Mouse (Mus musculus) neural tube, embryonic 13.5 days (tissue): ENCODE measurements around the gene Sptssb. TPM values are rescaled to one million over a fixed set of nuclear protein-coding genes. Genes with fewer than 3 reads are reported as not detected.
A peak's percentile ranks its signal among the peaks of the same experiment; 100 is the strongest.

Experiments used
- ATAC-seq: fragments of 200-750 bp; cut with Nextera tagmentation; 2 replicates; pipeline ENCODE4 v1.8.0; 2017; ENCODE audit warnings: low read depth, mild to moderate bottlenecking, moderate TSS enrichment, moderate library complexity
- H3K27ac ChIP-seq: fragments of 300-500 bp; sonication (generic); replicated peaks from 2 replicates; pipeline ENCODE4 v1.5.1; 2015; ENCODE audit warnings: moderate library complexity, mild to moderate bottlenecking, inconsistent platforms
- H3K27me3 ChIP-seq: fragments of 300-500 bp; sonication (generic); 2 replicates; pipeline ENCODE4 v1.6.1; 2015; ENCODE audit warnings: mild to moderate bottlenecking, inconsistent platforms
- H3K36me3 ChIP-seq: fragments of 300-500 bp; sonication (generic); 2 replicates; pipeline ENCODE4 v1.6.1; 2015; ENCODE audit warnings: mild to moderate bottlenecking, inconsistent platforms
- H3K4me1 ChIP-seq: fragments of 300-500 bp; sonication (generic); replicated peaks from 2 replicates; pipeline ENCODE4 v1.6.1; 2015; ENCODE audit warnings: inconsistent platforms
- H3K4me2 ChIP-seq: fragments of 300-500 bp; sonication (generic); 2 replicates; pipeline ENCODE4 v1.6.1; 2015; ENCODE audit warnings: inconsistent platforms, mild to moderate bottlenecking, moderate library complexity
- H3K4me3 ChIP-seq: fragments of 300-500 bp; sonication (generic); 2 replicates; pipeline ENCODE4 v1.5.1; 2015; ENCODE audit warnings: mild to moderate bottlenecking, inconsistent platforms
- H3K9ac ChIP-seq: fragments of 300-500 bp; sonication (generic); 2 replicates; pipeline ENCODE4 v1.6.1; 2015; ENCODE audit warnings: moderate library complexity, mild to moderate bottlenecking, inconsistent platforms
- H3K9me3 ChIP-seq: fragments of 300-500 bp; sonication (generic); 2 replicates; pipeline ENCODE4 v1.6.1; 2016; ENCODE audit warnings: inconsistent platforms
- WGBS: fragments of 180-500 bp; shearing (Covaris S2); methylation state at CpG from one replicate; pipeline ENCODE4 v1.1.7; 2015; 5-methylcytosine and 5-hydroxymethylcytosine counted together
- polyA plus RNA-seq: library from polyadenylated mRNA; unstranded; fragments of >200 nt; fragmentation: Nextera tagmentation; extraction: Ambion mirVana; gene quantifications from 2 replicates; pipeline ENCODE4 v1.2.1, GENCODE M21; 2015

Sptssb gene
- polyA plus RNA-seq: 0.74 and 0.87 TPM in 2 replicates

DNA sequence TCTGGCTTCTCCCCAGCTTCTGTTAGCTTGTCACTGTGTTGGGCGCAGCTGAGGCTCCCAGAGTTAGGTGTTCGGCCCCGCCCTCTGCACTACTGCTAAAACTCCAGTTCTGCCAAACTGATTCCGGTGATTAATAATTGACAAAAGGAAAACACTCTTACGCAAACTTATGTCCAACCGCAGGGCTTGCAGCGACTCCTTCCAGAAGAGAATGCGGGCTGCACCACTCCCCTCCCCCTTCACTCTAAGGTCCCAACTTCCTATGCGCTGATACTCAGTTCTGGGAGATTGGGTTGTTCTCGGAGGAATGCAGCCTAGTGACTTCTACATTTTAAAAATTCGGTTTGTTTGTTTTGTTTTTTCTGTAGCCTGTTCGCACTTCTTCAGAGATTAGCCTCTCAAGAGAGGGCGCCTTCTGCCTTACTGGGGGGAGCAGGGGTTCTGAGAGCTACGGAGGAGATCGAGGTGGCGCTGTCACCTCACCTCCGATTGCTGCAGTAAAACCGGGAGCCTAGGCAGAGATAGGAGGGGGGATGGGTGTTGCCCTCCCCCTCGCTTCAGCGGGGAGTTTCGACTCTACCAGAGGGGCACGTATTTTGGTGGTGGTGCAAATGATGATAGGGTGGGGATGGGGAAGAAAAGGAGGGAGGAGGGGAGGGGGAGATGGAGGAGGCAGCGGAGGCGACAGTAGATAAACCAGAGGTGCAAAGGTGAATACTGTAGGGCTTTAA is at the start of gene Sptssb:
Gene Sptssb, minus strand, starts transcription at position 83 of the 731 bp plus-strand sequence.
- no peaks in the 10 kb centered on the region for H3K36me3 ChIP-seq
- peak within 1 kb of the TSS; percentile 83 for H3K4me2 ChIP-seq
- ATAC-seq: peak; percentile 64; the same call in 1 of the 2 replicates
- H3K4me1 ChIP-seq: peaks cover 21% of the 10 kb centered on the region
- peaks cover 18% of the 10 kb centered on the region for H3K27me3 ChIP-seq
- 3% methylated on average over 24 of the region's 24 CpGs for WGBS
- H3K9ac ChIP-seq: peak within 1 kb of the TSS; percentile 62
- no peaks in the 10 kb centered on the region for H3K9me3 ChIP-seq
- H3K4me3 ChIP-seq: peak within 1 kb of the TSS; percentile 48
- H3K27ac ChIP-seq: no peak within 1 kb of the TSS

GRCm38 (mm10) chr3:69908074-69908473 is 48.3 kb upstream of the Sptssb start:
- ATAC-seq: peak; percentile 61; the same call in 1 of the 2 replicates
- WGBS: 68% methylated on average over 4 of the region's 4 CpGs
- H3K4me3 ChIP-seq: no peak overlapping the region
- H3K4me1 ChIP-seq: peaks cover 4% of the 10 kb centered on the region; the same call in 1 of the 2 replicates
- no peaks in the 10 kb centered on the region for H3K36me3 ChIP-seq
- H3K9ac ChIP-seq: no peak overlapping the region
- no peaks in the 10 kb centered on the region for H3K27me3 ChIP-seq
- no peaks in the 10 kb centered on the region for H3K9me3 ChIP-seq
- no peak overlapping the region for H3K27ac ChIP-seq
- no peak overlapping the region for H3K4me2 ChIP-seq

GRCm38 (mm10) chr3:69907564-69907963 is 47.8 kb upstream of the Sptssb start:
- no peak overlapping the region for H3K4me3 ChIP-seq
- no peaks in the 10 kb centered on the region for H3K36me3 ChIP-seq
- WGBS: 45% methylated on average over 6 of the region's 6 CpGs
- no peaks in the 10 kb centered on the region for H3K27me3 ChIP-seq
- no peak overlapping the region for H3K4me2 ChIP-seq
- ATAC-seq: no peak
- no peak overlapping the region for H3K27ac ChIP-seq
- no peaks in the 10 kb centered on the region for H3K9me3 ChIP-seq
- no peak overlapping the region for H3K9ac ChIP-seq
- no peaks in the 10 kb centered on the region for H3K4me1 ChIP-seq

DNA sequence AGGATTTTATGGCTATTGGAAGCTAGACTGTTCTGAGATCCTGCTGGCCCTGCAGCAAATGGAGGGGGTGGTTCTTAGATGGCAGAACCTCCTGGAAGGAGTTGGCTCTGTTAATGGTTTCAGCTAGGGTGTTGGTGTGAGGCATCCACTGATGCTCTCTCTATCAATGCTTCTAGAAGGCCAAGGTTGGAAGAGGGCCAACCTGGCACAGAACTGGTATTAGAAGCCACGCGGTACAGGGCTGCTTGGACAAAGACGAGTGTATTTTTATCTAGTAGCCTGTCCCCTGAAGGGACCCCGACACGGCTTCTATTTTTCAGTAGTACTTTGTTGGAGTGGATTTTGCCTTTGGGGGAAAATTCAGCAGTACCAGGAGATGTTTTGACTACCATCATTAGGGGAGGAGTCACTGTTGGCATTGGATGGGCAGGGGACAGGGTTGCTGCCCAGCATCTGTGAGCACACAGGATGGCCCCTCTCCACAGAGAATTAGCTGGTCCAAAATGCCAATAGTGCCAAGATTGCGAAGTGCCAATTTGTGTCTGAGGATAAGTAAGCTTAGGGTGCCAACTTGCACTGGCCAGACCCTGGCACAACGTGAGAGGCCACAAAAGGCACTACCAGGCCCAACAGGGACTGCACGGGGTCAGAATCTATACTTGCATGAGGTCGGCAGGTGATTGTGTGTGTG is 43.2 kb upstream of the Sptssb start:
- Histone ChIP-seq H3K36me3 (no peaks in the 10 kb centered on the region), H3K9me3 (no peaks in the 10 kb centered on the region), H3K27me3 (no peaks in the 10 kb centered on the region), H3K27ac (no peak overlapping the region), H3K4me3 (no peak overlapping the region), H3K9ac (no peak overlapping the region), H3K4me1 (no peaks in the 10 kb centered on the region), H3K4me2 (no peak overlapping the region)
- 87% methylated on average over 9 of the region's 9 CpGs for WGBS
- ATAC-seq: no peak

DNA sequence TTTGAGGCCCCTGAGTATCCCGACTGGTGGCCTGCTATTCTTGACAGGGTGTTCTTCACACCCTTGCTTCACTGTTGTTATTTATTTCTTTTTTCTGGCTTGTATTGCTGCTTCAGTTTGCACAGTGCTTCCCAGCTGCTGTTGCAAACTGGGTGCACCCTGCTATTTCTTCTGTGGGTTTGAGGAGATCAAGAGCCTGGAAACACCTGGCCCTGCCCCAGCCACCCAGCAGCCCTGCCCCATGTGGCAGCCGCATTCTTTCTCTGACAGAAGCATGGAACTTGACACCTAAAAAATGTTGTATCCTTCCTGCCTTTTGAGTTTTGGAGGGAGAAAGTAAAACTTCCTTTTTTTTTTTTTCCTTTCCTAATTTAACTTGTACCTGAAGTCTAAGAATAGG is 42.6 kb upstream of the Sptssb start:
- Histone ChIP-seq H3K4me2 (no peak overlapping the region), H3K9ac (no peak overlapping the region), H3K36me3 (no peaks in the 10 kb centered on the region), H3K4me1 (no peaks in the 10 kb centered on the region), H3K27ac (no peak overlapping the region), H3K9me3 (no peaks in the 10 kb centered on the region), H3K27me3 (no peaks in the 10 kb centered on the region), H3K4me3 (no peak overlapping the region)
- 67% methylated on average over 2 of the region's 2 CpGs for WGBS
- no peak for ATAC-seq

DNA sequence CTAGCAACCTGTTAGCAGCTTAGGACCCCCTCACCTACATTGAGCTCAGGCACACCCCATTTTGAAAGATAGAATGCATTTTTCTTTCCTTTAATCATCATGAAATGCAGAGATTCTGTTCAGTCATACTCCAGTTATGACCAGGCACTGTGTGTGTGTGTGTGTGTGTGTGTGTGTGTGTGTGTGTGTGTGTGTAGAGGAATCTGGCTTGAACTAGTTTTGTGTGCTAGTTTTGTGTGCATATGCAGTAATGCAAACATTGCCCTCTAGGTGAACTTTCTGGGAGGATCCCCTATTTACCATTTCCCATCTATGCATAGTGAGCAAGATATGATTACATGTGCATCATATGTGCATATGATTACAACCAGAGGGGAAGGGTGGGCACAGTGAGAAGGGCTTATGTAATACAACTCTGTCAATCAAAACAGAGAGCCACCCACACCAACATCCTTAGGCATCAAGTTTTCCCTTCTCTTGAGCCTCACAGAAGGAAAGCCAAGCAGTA is 42.2 kb upstream of the Sptssb start:
- no peak overlapping the region for H3K4me2 ChIP-seq
- no peaks in the 10 kb centered on the region for H3K9me3 ChIP-seq
- H3K4me3 ChIP-seq: no peak overlapping the region
- H3K27me3 ChIP-seq: no peaks in the 10 kb centered on the region
- H3K9ac ChIP-seq: no peak overlapping the region
- no peak for ATAC-seq
- H3K27ac ChIP-seq: no peak overlapping the region
- H3K4me1 ChIP-seq: no peaks in the 10 kb centered on the region
- no peaks in the 10 kb centered on the region for H3K36me3 ChIP-seq

DNA sequence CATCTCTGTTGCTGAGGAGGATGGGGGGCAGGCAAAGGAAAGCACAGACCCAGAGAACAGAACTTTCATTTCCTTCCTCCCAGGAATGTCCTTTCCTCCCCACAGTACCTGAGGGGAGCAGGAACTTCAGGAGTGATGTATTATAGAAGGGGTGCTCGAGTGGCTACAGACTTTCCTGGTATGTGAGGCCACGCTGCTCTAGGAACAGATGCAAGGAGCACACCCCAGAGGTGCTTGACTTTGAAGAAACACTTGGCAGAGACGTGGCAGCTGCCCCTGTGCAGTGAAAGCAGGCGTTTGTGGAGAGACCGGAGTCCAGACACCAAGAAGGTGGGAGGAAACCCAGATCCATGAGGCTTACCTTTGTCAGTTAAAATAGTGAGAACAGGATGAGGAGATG is 40.6 kb upstream of the Sptssb start:
- no peak overlapping the region for H3K4me2 ChIP-seq
- ATAC-seq: no peak
- 77% methylated on average over 5 of the region's 5 CpGs for WGBS

DNA sequence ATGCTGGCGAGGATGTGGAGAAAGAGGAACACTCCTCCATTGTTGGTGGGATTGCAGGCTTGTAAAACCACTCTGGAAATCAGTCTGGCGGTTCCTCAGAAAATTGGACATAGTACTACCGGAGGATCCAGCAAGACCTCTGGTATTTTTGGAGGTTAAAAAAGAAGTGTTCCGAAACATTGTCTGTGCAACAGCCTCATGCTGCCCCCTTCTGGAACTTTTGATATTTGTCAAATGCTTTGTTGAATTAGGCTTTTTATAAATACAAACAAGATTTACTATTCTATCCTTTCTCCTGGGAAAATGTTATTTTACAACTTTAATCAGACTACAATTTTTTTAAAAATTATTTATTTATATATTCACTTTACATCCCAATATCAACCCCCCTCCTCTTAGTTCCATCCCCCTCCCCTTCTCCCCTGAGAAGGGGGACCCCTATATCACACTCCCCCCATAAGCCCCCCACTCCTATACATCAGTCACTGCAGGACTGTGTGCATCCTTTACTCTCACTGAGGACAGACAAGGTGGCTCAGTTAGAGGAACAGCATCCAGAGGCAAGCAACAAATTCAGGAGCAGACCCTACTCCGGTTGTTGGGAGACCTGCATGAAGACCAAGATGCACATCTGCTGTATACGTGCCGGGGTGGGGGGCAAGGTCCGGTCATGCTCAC is 38.3 kb upstream of the Sptssb start:
- H3K4me3 ChIP-seq: no peak overlapping the region
- H3K4me1 ChIP-seq: no peaks in the 10 kb centered on the region
- no peaks in the 10 kb centered on the region for H3K36me3 ChIP-seq
- no peaks in the 10 kb centered on the region for H3K9me3 ChIP-seq
- WGBS: 71% methylated on average over 7 of the region's 8 CpGs
- H3K4me2 ChIP-seq: no peak overlapping the region
- no peak overlapping the region for H3K27ac ChIP-seq
- no peaks in the 10 kb centered on the region for H3K27me3 ChIP-seq
- no peak overlapping the region for H3K9ac ChIP-seq
- ATAC-seq: peak; percentile 59; the same call in 1 of the 2 replicates

More for the DNA sequence above, 40.6 kb upstream of the Sptssb start:
- Histone ChIP-seq H3K9me3 (no peaks in the 10 kb centered on the region), H3K9ac (no peak overlapping the region), H3K4me1 (no peaks in the 10 kb centered on the region), H3K4me3 (no peak overlapping the region), H3K27me3 (no peaks in the 10 kb centered on the region), H3K36me3 (no peaks in the 10 kb centered on the region), H3K27ac (no peak overlapping the region)

GRCm38 (mm10) chr3:69895516-69895915 is 35.8 kb upstream of the Sptssb start:
- no peaks in the 10 kb centered on the region for H3K36me3 ChIP-seq
- H3K9me3 ChIP-seq: no peaks in the 10 kb centered on the region
- WGBS: 89% methylated on average over 11 of the region's 11 CpGs
- H3K4me1 ChIP-seq: no peaks in the 10 kb centered on the region
- H3K27ac ChIP-seq: no peak overlapping the region
- no peak overlapping the region for H3K4me3 ChIP-seq
- H3K9ac ChIP-seq: no peak overlapping the region
- no peak overlapping the region for H3K4me2 ChIP-seq
- no peaks in the 10 kb centered on the region for H3K27me3 ChIP-seq
- no peak for ATAC-seq

- Histone ChIP-seq H3K9ac (no peak overlapping the region), H3K4me1 (no peaks in the 10 kb centered on the region), H3K4me2 (no peak overlapping the region), H3K27me3 (no peaks in the 10 kb centered on the region), H3K9me3 (no peaks in the 10 kb centered on the region), H3K4me3 (no peak overlapping the region), H3K27ac (no peak overlapping the region), H3K36me3 (no peaks in the 10 kb centered on the region)
- 86% methylated on average over 9 of the region's 9 CpGs for WGBS
- ATAC-seq: no peak
Observed at GRCm38 (mm10) chr3:69892187-69893094, 32.7 kb upstream of the Sptssb start.

DNA sequence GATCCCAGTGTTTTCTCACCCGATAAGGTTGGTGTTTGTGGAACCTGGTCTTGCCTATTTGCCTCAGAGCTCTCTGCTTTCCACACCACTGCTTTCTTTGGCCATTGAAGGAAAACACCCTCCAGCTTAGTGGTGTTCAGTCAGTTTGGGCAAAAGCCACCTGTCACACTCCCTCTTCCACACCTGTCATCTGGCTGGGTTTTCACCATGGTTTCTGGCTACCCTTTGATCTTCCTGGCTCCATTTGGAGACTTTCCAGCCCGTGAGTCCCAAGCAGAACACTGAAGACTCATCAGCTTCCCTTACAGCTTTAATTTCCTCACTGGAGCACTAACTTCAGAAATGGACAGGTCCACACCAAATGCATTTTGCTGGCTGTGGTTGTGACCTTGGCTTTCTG is 26.1 kb upstream of the Sptssb start:
- no peak overlapping the region for H3K9ac ChIP-seq
- H3K4me3 ChIP-seq: no peak overlapping the region
- no peak overlapping the region for H3K27ac ChIP-seq
- no peaks in the 10 kb centered on the region for H3K36me3 ChIP-seq
- no peaks in the 10 kb centered on the region for H3K4me1 ChIP-seq
- H3K4me2 ChIP-seq: no peak overlapping the region
- ATAC-seq: no peak
- no peaks in the 10 kb centered on the region for H3K27me3 ChIP-seq
- no peaks in the 10 kb centered on the region for H3K9me3 ChIP-seq
- 80% methylated on average over 2 of the region's 2 CpGs for WGBS
